Mouse (Mus musculus) embryo, embryonic 11.5 days (tissue): ENCODE results near the gene Chrna10.
A peak's percentile ranks its signal among the peaks of the same experiment; 100 is the strongest.

ENCODE experiments used
- DNase-seq: peaks from one replicate; pipeline ENCODE4 v3.0.0-alpha.2; 2012; ENCODE audit warnings: low read depth, low spot score

Gene Chrna10

DNA sequence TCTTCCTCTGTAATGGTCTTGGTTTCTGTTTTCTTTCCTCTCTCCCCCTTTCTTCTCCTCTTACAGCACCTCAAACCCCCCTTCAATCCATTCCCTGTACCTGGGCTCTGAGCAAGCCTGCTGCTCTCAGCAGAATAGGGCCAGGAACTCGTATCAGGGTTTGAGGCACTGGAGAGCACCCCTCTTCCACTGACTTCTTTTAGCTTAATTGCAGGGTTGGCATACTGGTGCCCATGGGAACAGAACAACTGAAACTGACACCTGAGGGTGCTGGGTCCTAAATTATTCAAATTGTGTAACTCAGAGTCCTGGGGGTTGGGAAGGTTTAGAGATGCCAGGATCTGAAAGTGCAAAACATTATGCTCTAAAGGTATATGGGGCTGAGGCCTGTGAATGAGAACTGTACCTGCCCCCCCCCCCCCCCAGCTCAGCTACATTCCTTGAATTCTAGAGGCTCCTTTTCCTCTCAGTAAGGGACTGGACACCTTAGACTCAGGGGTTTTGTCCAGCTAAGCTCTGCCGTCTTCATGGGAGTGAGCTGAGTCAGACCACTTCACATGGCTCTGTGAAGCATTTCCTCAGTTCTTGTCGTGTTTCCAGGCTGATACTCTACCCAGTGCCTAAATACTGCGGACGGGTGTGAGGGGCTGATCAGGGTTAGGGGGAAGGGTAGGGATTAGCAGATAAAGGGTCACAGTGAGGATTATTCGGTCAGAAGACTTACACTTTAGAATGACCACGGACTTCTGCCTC, at the start of gene Chrna10:
Gene Chrna10 (minus strand): TSS at position 250 of the 753 bp plus-strand sequence.
- DNase-seq, result no peak

DNA sequence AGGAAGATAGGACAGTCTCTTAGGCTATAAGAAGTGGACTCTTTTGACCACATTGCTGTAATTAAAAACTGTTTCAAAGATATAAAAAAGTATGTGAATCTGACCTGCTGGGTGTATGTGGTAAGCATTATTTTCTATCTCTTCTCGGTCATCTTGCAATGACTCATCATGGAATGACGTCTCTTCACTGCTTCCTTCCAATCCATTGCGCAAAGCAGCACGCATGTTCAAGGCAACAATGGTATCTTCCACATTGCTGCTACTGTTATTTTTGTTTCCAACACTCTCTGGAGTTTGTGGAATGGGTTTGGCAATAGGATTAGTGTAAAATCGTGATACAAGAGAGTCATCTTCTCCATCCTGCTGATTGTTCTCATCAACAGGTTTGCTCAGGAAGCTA, 37.1 kb upstream of the Chrna10 start:
- DNase-seq, result no peak

DNA sequence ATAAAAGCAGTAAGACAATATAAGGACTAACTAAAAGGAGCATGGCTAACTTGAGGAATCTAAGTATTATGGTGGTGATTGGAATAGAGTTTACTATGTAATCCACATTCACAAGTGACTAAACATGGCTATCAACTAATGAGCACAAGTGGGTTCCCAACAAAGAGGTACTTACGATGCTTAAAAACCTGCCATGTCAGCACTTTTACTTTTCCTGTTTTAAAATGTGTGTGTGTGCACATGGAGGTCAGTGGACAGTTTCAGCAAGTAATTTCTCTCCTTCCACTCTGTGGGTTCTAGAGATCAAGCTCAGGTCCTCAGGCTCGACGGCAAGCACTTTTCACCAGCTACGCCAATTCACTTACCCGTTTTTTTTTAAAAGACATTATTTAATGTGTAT, 21.3 kb upstream of the Chrna10 start:
- DNase-seq, result no peak

DNA sequence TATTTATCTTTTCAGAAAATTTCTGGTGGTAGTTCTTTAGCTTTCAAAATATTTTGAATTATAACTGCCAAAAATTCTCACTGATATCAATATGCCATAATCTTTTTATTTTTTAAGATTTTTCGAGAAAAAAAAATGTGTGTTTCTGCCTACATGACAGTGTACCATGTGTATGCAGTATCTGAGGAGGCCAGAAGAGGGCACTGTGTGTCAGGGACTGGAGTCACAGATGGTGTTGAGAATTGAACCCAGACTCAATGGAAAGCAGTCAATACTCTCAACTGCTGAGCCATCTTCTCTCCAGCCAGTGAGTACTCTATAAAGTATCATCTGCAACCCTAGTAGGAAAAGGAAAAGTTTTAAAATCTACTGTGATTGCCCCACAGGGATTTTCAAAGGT, 20.8 kb upstream of the Chrna10 start:
- DNase-seq, result peak; percentile 9

DNA sequence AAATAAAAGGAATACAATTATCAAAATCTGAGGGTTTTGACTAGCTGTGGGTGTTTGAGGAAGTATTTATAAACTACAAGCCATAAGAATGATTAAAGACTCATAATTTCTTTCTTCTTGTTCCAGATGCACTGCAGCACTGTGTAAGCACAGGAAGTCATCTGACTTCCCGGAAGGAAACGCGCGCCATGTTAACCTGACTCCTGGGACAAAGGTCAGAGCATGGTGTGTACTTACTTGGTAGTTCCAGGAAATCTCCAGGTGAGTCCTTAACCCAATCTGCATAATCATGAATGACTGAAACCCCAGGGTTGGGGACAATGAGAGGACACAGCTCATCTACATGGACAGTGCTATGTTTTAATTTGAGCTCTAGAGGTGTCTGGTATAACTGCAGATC, 15.8 kb upstream of the Chrna10 start:
- no peak for DNase-seq

DNA sequence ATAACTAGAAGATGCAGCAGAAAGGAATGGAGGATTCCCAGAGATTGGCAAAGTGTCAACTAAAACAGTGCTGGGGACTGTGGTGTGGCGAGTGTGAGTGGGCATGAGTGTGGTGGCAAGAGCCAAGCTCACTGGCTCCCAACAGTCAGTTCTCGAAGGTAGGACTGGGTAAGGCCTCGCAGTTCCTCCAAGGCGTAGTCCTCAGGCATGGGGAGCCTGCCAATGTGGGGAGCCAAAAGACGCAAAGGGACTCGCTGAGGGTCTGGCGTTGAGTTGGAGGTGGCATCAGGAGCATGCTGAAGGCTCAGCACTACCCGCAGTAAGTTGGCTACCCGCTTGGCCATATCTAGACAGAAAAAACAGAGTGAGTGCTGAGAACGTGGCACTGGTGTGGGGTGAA, 3.7 kb upstream of the Chrna10 start:
- no peak for DNase-seq

DNA sequence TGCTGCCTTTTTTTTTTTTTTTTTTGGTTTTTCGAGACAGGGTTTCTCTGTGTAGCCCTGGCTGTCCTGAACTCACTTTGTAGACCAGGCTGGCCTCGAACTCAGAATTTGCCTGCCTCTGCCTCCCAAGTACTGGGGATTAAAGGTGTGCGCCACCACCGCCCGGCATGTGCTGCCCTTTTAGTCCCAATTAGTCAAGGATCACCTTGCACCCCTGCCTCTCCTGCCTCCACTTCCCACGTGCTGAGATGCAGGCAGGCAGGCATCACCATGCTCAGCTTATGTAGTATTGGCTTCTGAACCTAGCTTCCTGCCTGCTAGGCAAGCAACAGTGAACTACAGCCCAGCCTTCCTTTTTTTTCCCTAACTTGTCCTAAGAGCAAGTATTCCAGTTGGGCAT, 754 bp upstream of the Chrna10 start:
- no peak for DNase-seq

DNA sequence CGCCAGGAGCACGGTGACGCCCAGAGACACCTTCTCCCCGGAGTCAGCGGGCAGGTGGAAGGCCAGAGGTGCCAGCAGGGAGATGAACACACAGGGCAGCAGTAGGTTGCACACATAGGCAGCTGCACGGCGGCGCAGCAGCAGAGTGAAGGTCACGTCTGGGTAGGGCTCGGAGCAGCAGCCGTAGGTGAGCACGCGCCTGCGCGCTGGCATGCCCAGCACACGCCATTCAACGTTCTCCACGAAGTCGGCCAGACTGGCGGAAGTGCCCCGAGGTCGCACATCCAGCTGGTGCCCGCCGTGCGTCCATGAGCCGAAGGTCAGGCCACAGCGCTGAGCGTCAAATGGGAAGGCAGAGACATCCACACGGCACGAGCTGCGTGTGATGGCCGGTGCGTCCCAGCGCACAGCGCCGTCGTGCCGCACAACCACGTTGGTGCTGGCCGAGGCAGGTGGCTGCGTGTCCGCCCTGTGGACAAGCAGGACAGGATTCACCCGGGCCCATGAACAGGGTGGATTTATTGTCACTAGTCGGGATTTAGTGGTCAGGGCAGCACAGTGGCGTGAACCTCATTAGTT, 3.4 kb downstream of the Chrna10 start:
- no peak for DNase-seq

DNA sequence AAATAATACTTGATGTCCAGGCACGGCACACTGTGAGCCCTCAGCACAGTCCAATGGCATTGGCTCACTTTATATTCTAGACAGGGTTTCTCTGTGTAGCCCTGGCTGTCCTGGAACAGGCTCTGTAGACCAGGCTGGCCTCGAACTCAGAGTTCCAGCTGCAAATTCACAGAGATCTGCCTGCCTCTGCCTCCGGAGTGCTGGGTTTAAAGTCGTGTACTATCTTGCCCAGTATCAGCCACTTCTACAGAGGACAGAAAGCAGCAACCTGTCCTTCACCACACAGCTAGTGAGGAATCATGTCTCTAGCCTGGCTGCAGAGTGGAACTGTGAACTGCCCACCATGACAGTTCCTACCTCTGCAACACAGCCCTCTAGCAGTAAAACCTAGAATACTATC, 6.9 kb downstream of the Chrna10 start:
- no peak for DNase-seq

DNA sequence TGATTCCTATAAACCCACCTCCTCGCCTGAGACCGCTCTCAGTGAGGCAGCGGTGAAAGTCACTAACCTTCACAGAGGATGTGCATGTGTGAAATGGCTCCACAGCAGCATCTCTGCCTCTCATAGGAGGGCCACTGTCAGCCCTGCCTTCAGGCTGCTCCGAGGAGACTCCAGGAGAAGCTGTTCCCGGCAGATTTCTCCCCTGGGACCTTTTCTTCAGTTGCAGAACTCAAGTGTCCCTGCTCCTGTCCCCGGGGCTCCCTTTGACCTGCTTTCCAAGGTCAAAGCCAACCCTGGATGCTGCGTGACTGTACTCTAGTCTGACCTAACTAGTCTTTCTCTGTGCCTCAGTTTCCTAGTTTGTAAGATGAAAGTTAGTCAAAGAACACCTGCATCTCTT, 7.5 kb downstream of the Chrna10 start, which contains the start of gene Art5:
Gene Art5 (minus strand): TSS at position 319 of the 400 bp plus-strand sequence.
- DNase-seq, result no peak

DNA sequence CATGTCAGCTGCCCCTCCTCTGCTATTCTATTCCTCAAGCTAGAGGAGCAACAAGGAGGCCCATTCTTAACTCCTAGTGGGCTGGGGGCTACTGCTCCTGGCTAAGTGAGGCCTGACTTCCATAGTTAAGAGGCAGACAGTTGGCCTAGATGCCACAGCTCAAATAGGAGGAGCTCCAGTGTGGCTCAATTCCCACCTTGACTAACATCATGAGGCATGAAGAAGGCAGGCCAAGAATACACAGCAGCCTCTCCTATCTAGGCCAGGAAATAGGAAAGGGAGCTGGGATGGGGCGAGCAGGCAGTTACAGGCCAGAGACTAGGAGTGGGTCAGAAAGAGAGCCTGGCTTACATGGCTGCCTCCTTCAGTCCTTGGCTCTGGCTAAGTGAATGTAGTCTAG, 8.4 kb downstream of the Chrna10 start:
- DNase-seq, result no peak

DNA sequence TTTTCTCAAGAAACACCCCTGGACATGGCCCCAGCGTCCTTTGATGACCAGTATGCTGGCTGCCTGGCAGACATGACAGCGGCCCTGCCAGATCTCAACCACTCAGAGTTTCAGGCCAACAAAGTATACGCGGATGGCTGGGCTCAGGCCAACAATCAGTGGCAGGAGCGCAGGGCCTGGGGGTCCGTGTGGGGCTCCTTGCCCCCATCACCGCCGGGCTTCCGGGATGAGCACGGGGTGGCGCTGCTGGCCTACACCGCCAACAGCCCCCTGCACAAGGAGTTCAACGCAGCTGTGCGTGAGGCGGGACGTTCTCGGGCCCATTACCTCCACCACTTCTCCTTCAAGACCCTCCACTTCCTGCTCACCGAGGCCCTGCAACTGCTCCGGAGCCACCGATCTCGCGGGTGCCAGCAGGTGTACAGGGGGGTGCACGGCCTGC, 9.9 kb downstream of the Chrna10 start:
- DNase-seq, result no peak

DNA sequence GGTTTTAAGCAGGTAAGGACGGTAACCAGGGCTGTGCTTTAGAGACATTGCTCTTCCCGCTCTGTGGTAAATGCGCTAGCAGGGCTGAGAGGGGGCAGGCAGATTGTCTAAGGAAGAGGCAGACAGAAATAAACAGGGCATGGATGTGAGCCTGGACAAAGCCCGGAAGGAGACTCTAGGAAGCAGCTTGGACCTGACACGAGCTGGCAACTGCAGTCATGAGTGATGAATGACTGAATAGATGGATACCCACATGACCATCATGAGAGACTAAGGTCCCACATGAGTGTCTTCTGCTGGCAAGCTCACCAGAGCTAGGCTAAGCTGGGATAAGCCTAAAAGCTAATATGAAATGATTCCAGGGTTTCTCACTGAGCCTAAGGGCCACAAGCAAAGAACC, 12.5 kb downstream of the Chrna10 start:
- DNase-seq, result no peak

DNA sequence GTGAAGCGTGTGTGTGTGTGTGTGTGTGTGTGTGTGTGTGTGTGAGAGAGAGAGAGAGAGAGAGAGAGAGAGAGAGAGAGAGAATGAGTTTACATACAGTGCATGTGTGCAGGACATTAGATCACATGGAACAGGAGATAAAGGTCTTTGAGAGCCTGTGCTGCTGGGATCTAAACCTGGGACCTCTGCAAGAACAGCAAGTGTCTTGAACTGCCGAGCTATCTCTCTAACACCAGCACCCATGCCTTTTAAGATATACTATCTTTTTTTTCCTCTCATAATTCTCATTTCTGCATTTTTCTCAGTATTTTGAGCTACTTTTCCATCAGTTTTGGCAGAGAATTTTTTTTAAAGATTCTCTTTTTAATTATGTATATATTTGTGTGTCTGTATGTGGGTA, 13.1 kb downstream of the Chrna10 start:
- DNase-seq, result no peak

DNA sequence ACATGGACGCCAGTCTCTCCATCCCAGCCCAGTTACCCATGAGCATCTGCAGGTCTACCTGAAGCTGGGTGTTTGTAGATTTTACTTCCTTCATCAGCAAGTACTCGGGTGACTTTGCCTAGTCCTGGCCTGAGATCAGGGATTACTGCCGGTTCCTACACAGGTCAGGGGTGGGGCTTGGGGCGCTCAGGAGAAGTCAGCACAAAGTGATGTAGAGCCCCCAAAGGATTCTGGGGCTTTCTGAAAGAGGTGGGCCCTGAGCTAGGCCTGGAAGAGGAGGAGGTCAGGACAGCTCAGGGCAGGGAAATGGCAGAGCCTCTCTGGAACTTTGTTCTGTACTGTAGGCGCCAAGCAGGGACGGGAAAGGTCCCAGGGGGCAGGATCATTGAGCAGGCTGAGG, 13.9 kb downstream of the Chrna10 start:
- DNase-seq, result no peak

DNA sequence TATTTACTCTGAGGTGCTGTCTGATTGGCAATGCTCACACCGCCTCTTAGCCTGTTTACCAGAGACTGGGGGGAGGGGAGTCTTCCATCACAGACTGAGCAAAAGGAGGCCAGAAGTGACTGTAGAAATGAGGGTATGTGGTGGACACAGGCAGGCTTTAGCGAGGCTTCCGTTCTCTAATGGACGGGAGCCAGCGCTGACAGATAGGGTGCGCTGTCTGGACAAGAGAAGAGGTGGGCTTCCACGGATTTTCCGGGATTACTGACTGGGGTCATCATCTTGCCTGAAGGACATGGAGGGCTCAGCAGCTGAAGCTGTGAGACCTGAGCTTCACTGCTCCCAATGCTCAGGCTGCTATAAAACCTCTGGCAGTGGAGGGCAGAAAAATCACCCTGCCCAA, 14.4 kb downstream of the Chrna10 start:
- DNase-seq, result no peak

DNA sequence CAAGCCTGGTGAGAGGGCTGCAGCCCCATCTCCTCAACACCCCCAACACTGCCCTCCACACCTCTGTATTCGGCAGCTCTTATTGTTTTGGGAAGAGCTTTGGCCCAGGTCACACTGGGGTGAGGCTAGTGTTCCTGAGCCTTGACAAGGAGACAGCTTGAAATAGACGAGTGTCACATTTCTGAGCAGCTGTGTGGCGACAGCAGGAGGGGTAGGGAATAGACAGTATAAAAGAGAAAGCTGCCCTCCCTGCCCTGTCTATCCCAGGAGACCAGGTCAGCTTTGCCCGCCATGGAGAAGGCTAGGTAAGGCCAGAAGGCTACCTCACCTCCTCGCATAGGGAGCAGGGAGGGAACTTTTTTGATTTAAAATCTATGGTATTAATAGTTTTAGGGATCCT, 15.1 kb downstream of the Chrna10 start, which contains the start of gene Art1:
Gene Art1 (plus strand): TSS at position 257 of the 400 bp plus-strand sequence.
- DNase-seq, result no peak

DNA sequence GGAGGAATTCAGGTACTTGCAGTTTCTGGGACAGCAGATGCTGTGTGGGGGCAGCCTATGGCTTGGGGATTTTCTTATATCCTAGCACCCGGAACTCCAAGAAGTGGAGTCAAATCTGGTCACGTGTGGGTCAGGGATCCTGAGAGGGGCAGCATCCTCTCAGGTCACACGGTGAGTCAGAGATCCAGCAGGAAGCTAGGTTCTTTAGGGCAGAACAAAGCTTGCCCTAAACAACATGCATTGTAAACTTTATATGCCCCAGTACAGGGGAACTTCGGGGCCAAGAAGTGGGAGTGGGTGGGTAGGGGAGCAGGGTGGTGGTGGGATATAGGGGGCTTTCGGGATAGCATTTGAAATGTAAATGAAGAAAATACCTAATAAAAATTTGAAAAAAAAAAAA, 15.8 kb downstream of the Chrna10 start:
- no peak for DNase-seq

DNA sequence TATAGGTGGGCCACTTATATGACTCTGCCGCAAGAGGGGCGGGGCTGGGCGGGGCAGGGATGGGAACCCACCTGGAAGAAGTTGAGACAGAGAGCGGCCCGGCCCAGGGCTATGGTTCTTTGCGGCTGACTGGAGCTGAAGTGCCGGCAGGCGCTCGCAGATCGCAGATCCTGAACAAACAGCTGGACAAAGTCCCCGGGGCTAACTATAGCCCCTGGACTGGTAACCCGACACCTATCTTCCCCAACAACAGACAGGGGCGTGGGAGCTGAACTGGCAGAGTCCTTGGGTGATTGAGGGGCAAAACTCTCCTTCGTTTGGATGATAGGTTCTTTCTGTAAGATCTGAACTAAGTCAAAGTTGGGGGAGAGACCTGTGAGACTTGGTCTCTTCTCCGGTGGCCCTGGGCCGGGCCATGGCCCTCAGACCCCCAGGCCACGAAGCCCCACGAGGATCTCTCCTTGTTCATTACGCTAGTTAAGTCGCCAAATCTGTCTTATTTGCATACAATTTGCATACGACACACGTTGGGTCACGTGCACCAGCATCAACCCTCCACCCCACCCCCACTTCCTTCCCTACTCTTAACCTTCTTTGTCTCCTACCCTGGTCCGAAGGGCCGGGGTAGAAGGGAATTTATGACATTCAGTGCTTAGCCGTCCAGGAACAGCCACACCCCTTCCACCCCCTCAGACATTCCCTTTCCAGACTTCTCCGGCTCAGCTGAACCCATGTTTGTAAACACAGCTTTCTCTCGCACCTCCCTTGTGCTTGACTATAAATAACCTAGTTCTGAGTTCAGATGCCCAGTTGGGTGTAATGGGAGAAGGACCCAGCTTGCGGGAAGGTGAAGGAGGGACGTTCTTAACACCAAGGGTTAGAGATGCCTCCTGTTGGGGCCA, 16.6 kb downstream of the Chrna10 start:
- DNase-seq, result peak; percentile 50

DNA sequence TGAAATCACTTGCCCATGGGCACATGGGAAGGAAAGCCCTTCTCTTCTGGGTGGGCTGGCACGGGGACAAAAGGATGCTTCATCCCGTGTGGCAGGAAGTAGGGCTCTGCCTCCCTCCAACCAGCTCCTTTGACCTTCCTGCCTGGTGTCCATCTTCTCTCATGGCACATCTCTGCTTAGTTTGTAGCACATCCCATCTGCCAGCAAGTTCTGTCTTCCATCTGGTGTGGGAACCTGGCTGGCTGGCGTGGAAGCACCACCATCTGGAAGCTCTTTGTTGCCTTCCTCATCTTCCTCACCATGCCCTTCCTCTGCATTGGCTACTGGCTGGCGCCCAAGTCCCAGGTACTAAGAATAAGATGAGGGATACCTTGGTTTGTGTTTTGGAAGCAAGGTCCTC, 29.3 kb downstream of the Chrna10 start:
- no peak for DNase-seq

DNA sequence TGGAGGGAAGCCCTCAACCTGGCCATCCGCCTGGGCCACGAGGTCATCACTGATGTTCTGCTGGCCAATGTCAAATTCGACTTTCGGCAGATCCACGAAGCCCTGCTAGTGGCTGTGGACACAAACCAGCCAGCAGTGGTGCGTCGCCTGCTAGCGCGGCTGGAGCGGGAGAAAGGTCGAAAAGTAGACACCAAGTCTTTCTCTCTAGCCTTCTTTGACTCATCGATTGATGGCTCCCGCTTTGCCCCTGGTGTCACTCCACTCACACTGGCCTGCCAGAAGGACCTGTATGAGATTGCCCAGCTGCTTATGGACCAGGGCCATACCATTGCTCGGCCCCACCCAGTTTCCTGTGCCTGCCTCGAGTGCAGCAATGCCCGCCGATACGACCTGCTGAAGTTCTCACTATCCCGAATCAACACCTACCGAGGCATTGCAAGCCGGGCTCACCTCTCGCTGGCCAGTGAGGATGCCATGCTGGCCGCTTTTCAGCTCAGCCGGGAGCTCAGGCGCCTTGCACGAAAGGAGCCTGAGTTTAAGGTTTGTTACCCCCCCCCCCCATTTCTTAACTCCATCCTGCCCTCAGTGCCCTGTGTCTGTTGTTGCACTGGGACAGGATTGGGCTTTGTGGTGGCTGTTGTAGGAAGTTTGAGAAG, 32.5 kb downstream of the Chrna10 start:
- no peak for DNase-seq

DNA sequence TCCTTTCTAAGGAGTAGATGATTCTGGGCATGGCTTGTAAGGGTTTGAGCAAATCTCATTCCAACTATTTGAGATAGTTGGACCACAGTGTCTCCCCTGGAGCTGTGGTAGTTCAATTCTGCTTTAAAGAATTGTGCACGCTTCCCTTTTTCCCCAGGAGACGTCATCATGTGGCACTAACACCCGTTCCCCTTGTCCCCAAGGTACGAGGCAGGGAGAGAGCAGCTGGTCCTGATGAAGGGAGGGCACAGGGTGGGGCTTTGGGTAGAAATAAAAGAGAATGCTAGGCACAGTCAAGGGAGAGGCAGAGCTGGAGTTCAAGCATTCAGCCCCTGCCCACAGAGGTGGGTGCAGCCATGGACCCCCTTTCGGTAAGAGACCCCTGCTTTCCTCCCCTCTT, 33.8 kb downstream of the Chrna10 start, which contains the start of gene Trpc2:
Gene Trpc2 (plus strand): TSS at position 301 of the 400 bp plus-strand sequence.
- DNase-seq, result no peak
